Mouse (Mus musculus) left cerebral cortex, adult 2 months (tissue): Measurements from ENCODE around the gene Sp8. TPM values are rescaled to one million over a fixed set of nuclear protein-coding genes. Genes with fewer than 3 reads are reported as not detected.

ENCODE experiments used
- DNase-seq, 2 experiments: peaks; one replicate each; pipeline ENCODE4 v3.0.0; 2021 to 2022; ENCODE audit warnings: low spot score in 2 of 2, mixed read lengths in 1 of 2; ENCODE audit errors: extremely low spot score in 1 of 2
- H3K27ac ChIP-seq: fragments of 200-600 bp; 2 replicates; pipeline ENCODE4 v1.8.1; 2022
- H3K4me3 ChIP-seq: fragments of 200-600 bp; 2 replicates; pipeline ENCODE4 v1.8.1; 2022
- CTCF ChIP-seq: fragments of 200-600 bp; IDR thresholded peaks from 2 replicates; pipeline ENCODE4 v1.8.1; 2022; ENCODE audit warnings: antibody characterized with exemption, mild to moderate bottlenecking, moderate library complexity
- intact Hi-C: fragments of 180-260 bp; cut with DNase I; formaldehyde crosslinking; loops from one replicate; pipeline ENCODE4 v1.15.1; 2025
- long read RNA-seq, 2 experiments: library from polyadenylated mRNA; stranded (forward); transcript quantifications; one replicate each; pipeline ENCODE4 v2.0.0; 2021; ENCODE audit warnings: borderline mapping rate in 2 of 2
- total RNA-seq, 2 experiments: library from RNA; stranded (reverse); gene quantifications; 2 replicates each; pipeline ENCODE4 v1.2.3; 2021

Gene Sp8
- 1 to 10 TPM; 1.7 to 2.3 TPM for total RNA-seq
- long read RNA-seq, experiment 1, result 0 reads
- long read RNA-seq, experiment 2, partial matches to known transcripts, result 1 of 1 reads
- long read RNA-seq, experiment 2, other reads (novel, unspliced or antisense), result 0 of 1 reads

GRCm38 (mm10) chr12:118846221-118846620, at the start of gene Sp8:
Gene Sp8 (plus strand): TSS chr12:118846329.
- Histone ChIP-seq H3K27ac (no peak within 1 kb of the TSS), H3K4me3 (peak within 1 kb of the TSS; percentile 26)
- TF ChIP-seq CTCF, result no peak
- intact Hi-C loops, result no loop called here
- no peak for DNase-seq

GRCm38 (mm10) chr12:118811328-118811961, 34.7 kb upstream of the Sp8 start:
- no peak for DNase-seq
- no peak for TF ChIP-seq CTCF
- intact Hi-C loops, result no loop called here
- Histone ChIP-seq H3K27ac (no peak overlapping the region), H3K4me3 (no peak overlapping the region)

- Histone ChIP-seq H3K4me3 (no peak overlapping the region), H3K27ac (no peak overlapping the region)
- DNase-seq, result no peak
- intact Hi-C loops, result no loop called here
- TF ChIP-seq CTCF, result no peak
These were observed 31.6 kb upstream of the Sp8 start for GRCm38 (mm10) chr12:118814561-118814960.

GRCm38 (mm10) chr12:118816156-118816555, 30.0 kb upstream of the Sp8 start:
- intact Hi-C loops, result no loop called here
- H3K4me3 ChIP-seq, result no peak overlapping the region
- TF ChIP-seq CTCF, result no peak
- no peak overlapping the region for H3K27ac ChIP-seq
- DNase-seq, result no peak

- Histone ChIP-seq H3K27ac (no peak overlapping the region), H3K4me3 (no peak overlapping the region)
- DNase-seq, result no peak
- intact Hi-C loops, result no loop called here
- TF ChIP-seq CTCF, result no peak
These were observed 16.2 kb upstream of the Sp8 start for GRCm38 (mm10) chr12:118829881-118830280.

- H3K4me3 ChIP-seq, result peak overlapping the region; percentile 21
- DNase-seq, result no peak
- no peak for TF ChIP-seq CTCF
- intact Hi-C loops, result no loop called here
- no peak overlapping the region for H3K27ac ChIP-seq
These were observed 9.5 kb upstream of the Sp8 start for GRCm38 (mm10) chr12:118836411-118837341.

- no peak for DNase-seq
- Histone ChIP-seq H3K27ac (no peak overlapping the region), H3K4me3 (no peak overlapping the region)
- TF ChIP-seq CTCF, result no peak
- intact Hi-C loops, result no loop called here
These were observed 8.8 kb upstream of the Sp8 start for GRCm38 (mm10) chr12:118837361-118837760.

GRCm38 (mm10) chr12:118838260-118838659, 7.9 kb upstream of the Sp8 start:
- intact Hi-C loops, result no loop called here
- Histone ChIP-seq H3K27ac (no peak overlapping the region), H3K4me3 (no peak overlapping the region)
- TF ChIP-seq CTCF, result no peak
- DNase-seq, result no peak

- intact Hi-C loops, result no loop called here
- no peak overlapping the region for H3K27ac ChIP-seq
- H3K4me3 ChIP-seq, result no peak overlapping the region
- DNase-seq, result no peak
- no peak for TF ChIP-seq CTCF
These were observed 6.7 kb upstream of the Sp8 start for GRCm38 (mm10) chr12:118839398-118839797.

GRCm38 (mm10) chr12:118840301-118840700, 5.8 kb upstream of the Sp8 start:
- no peak for TF ChIP-seq CTCF
- Histone ChIP-seq H3K4me3 (no peak overlapping the region), H3K27ac (no peak overlapping the region)
- intact Hi-C loops, result no loop called here
- DNase-seq, result no peak

GRCm38 (mm10) chr12:118840861-118841260, 5.3 kb upstream of the Sp8 start:
- DNase-seq, result no peak

GRCm38 (mm10) chr12:118841381-118841922, 4.7 kb upstream of the Sp8 start:
- H3K27ac ChIP-seq, result no peak overlapping the region
- TF ChIP-seq CTCF, result no peak
- intact Hi-C loops, result no loop called here
- H3K4me3 ChIP-seq, result no peak overlapping the region
- DNase-seq, result no peak

More at GRCm38 (mm10) chr12:118840861-118841260, 5.3 kb upstream of the Sp8 start:
- intact Hi-C loops, result no loop called here
- no peak overlapping the region for H3K4me3 ChIP-seq
- no peak for TF ChIP-seq CTCF
- no peak overlapping the region for H3K27ac ChIP-seq
